Mouse (Mus musculus) layer of hippocampus, postnatal 36 days (tissue): Measurements from ENCODE around the gene Fmod. TPM values are rescaled to one million over a fixed set of nuclear protein-coding genes. Genes with fewer than 3 reads are reported as not detected.

Experiments used
- DNase-seq, 2 experiments: peaks; one replicate each; pipeline ENCODE4 v3.0.0; 2022
- total RNA-seq, 2 experiments: library from RNA; stranded (reverse); gene quantifications; 2 replicates each; pipeline ENCODE4 v1.2.3; 2021

Gene Fmod
- total RNA-seq, 2 experiments from 2014 or later, result 4.0 to 7.8 TPM

DNA sequence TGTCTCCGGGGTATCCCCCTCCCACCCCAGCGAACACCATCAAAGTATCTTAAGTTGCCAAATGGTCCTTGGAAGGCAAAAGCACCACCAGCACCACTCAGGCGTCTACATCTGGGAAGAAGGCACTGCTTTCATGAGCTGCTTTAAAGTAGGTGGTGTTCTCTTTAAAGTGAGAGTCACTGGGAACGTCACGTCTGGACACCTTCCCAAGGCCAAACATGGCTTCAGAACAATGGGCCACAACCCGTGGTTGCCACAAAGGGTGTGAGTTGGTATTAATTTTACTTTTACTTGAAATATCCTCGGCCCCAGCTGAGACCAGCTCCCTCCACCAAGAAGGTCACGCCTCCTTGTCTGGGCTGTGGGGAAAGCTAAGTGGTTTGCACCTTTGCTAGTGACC is 20.7 kb downstream of the Fmod start:
- no peak for DNase-seq

DNA sequence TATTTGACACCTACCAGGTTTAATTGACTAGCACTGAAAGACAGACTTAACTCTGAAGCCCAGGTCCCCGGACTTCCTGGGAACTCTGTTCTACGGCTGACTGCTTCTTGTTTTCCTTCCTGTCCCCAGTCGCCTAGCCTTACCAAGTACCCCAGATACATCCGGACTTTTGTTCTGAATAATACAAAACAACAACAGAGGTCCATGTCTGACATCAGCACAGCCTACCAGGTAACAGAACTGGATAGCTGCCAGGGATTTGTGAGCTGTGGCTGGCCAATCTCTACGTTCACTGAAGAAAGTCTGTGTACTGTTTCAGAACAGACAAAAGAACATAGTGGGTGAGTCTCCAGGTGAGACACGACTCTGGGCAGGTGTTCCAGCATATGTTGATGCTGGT is 21.8 kb downstream of the Fmod start:
- DNase-seq, result no peak

DNA sequence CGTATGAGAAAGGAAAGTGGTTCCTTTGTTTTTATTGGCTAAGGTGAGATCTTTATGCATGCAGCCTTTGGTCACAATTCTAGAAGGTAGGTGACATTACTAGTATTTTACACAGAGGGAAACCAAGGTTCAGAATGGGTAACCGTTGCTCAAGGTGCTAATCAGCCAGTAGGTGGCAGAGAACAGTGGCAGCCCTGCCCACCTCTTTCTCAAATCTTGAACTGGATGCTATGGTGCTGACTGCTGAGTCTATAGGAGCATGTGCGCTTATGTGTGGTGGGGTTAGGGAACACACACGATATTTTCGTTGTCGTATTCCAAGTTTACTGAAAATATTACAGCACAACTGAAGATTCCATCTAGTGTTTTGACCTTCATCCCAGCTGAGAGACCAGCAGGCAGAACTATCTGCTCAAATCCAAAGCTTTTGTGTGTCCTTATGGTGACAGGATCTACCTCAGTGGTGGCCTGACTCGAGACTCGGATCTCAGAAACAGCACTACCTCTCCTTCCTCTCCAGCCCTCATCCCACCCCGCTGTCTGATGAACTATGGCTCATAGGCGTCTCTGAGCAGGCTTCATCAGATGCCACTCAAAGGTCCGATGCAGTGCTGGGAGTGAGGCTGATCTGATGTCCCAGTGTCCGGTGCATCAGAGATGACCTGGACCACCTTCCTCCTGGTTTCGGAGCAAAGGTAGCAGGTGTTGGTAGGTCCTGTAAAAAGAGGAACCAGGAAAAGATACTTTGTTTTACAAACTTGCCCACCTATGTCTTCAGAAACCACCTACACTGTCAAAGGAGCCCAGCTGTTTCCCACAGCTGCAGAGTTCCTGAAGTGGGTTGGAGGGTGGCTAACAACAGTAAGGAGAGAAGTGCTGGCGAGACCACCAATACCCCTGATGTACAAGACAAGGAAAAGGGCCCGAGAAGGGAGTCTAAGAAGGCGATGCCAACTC is 23.0 kb downstream of the Fmod start:
- no peak for DNase-seq

DNA sequence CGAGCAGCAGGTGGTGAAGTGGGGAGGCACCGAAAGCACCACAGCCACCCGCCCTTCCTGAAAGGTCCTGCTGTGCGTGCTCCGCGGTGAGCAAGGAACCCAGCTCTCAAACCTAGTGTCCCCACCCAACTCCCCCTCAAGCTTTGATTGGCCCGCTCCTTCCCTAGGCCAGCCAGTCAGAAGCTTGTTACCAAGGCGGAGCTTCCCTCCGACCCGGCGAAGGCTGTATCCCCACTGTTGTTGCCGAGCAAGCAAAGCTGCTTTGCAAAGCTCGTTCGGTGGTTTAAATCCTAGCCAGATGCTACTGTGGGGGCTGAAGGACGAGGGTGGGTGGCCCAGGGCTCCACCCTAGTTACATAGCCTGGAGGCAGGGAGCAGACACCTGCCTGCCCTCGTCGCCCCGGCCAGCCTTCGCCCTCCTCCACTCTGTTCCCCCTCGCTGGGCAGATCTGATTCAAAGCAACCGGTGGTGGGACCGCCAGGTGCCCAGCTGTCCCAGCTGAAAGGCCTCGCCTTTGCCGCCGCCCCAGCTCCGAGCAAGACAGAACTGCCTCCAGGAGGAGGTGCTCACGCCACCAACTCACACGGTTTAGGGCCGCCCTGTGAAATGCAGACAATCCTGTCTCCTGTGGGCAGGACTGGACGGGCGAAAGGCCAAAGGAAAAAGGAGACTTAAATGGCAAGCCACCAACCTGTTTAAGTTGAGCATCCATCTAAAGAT is 24.0 kb downstream of the Fmod start:
- peak; percentile 89 to 91 for DNase-seq

GRCm38 (mm10) chr1:134061915-134062314 is 24.9 kb downstream of the Fmod start:
- DNase-seq, result no peak

GRCm38 (mm10) chr1:134062411-134063085 is 25.5 kb downstream of the Fmod start:
- peak in 1 of 2 experiments; percentile 53 for DNase-seq

DNA sequence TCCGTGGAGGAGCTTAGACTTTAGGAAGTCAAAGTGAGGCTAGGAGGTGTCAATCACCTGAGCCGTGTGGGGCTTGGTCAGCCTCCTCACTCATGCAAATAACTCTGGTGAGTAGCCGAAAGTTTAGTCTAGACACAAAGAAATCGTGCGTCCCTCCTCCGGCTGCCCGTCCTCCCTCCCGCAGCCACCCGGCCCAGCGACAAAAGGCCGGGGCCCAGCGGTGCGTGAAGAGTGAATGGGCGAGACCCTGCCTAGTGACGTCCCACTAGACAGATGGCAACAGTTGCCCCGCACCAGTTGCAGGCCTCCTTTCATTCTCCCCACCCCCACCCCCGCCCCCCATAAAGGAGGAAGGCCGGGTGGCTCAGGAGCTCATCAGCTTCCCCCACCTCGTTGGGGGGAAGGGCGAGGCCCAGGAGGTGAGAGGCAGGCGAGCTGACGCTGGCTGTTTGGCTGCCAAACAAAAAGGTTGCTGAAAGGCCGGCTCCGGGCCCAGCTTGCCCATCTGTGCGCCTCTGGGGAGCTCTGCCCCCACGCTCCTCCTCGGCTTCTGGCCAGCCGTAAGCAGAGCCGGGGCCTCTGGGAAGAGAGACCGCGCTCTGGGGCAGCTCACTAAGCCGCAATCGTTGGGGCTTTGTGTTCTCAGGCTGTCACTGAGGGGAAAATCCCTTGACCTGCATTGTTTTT is 26.2 kb downstream of the Fmod start:
- peak in 1 of 2 experiments; percentile 63 for DNase-seq

GRCm38 (mm10) chr1:134063773-134064125 is 26.7 kb downstream of the Fmod start:
- no peak for DNase-seq

DNA sequence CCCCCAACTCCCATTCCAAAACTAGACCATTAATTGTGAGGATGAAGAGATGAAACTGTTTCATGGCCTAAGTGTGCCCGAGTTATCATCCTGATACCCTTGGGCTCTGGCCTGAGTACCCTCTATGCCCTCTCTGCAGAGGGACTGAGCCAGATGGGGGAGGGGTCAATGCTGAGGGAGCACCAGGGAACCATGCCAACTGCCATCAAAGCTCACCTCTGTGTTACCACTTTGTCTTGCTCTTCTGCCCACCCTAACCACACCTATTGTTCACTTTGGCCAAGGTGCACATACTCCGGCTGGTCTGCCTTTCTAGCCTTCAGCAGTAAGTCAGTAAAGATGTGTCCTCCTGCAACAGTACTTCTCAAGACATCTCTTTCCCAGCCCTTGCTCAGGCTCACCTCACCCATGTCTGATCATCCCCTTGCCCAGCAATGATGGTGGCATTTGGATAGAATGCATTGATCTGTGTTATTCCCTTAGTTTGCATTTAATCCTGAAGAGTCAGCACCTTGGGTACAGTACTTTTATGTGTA is 27.3 kb downstream of the Fmod start:
- DNase-seq, result no peak

DNA sequence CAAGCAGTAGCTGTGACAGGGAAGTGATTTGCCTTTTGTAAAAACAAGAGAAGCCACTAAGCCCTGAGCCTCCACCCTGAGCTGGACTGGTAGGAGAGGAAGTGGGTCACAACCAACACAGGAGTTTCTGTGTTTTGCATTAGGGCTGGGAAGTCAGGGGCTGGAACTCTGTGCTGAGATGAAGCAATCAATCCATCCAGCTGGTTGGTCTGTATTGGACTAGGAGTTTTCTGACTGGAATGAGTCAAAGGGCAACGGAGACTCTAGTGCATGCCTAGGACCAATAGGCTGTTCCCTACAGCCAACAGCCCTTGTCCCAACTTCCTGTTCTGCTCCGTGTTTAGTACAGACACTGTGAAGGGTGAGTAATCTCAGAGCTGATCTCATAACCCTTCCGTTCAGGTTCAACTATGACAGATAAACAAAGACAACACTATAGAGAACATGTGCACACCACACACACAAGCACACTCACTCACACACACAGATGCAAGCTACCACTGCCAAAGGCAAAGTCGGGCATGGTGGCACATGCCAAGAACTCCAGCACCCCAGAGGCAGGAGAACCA is 28.3 kb downstream of the Fmod start:
- no peak for DNase-seq

DNA sequence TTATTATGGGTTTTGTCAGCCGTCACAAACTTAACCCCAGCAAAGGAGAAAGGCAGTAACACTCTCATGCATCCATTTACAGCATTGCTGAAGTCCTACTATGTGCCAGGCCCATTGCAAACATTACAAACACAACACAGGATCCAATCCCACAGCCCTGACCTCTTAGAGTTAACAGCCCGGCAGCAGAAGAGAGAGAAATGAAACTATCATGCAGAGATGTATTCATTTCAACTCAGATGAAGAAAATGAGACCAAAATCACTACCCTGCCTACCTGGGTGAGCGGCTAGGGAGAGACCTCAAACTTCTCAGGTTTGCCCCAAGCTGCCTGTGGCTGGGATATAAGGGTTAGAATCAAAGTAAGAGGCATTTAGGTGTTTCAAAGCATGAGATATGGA is 29.5 kb downstream of the Fmod start:
- no peak for DNase-seq

DNA sequence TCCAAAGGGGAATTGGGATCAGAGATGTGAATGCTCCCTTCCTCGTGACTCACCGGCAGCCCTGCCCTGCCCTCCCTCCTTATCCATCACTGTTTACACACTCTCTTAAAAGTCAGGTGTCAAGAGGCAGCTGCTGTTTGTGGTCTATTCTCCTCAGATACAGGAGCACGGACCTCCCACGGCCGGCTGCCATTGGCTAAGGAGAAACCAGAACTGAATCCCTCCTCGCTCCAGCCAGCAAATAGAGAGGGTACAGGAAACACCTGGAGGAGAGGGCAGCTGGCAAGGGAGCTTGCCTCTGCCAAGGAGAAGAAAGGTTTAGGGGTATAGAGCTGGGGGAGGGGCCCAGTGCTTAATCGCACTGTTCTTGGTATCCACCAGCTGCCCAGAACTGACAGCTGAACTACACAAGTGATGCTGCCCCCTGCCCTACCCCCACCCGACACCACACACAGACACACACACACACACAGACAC is 30.1 kb downstream of the Fmod start:
- no peak for DNase-seq

DNA sequence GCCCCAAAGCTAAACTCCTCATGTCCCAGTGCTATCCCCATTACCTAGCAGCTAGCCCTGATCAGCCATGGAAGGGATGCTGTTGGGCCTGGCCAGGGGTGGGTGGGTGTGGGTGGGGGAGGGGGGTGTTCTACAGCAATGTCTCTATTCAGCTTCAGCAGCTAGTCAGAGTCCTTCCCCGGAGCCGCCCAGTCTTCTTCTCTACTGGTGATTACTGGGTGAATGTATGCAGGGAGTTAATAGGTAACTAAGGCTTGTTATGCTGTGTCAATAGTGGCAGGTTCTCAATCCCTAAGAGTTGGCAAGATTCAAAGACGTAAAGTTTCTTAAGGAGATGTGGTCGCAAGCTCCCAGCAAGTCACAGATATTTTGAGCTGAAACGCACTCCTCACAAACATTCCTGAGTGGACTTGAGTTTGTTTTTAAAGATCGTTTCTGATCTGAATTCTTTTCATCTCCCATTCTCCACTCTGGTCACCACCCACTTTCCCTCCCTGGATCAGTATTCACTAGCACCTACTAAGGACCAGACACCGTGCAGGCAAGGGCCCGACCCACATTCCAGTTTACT is 33.1 kb downstream of the Fmod start:
- no peak for DNase-seq

DNA sequence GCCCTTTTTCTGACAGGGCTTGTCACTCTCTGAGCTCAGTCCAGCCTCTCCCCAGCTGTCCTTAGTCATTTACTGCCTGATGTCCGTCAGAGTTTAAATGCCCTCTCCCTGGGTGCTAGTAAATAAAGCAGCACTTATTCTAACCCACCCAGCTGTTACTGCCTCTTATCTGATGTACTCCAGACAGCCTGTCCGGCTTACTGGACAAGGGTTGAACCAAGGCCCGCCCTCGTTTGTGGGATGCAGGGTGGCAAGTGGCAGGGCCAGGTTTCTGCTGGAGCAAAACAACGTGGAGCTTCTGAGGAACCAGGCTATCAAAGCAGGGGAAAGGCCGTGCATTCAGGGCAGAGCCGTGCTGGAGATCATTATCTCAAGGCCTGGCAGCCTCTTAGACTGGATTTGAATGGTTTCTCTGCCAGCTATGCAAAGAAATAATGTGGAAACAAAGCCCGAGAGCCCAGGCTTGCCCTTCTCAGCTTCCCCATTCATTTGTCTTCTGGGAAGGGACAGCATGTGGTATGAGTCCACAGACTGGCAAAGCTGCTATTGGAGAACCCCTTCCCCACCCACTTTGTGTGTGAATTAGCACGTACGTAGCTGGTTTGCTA is 34.5 kb downstream of the Fmod start:
- no peak for DNase-seq

DNA sequence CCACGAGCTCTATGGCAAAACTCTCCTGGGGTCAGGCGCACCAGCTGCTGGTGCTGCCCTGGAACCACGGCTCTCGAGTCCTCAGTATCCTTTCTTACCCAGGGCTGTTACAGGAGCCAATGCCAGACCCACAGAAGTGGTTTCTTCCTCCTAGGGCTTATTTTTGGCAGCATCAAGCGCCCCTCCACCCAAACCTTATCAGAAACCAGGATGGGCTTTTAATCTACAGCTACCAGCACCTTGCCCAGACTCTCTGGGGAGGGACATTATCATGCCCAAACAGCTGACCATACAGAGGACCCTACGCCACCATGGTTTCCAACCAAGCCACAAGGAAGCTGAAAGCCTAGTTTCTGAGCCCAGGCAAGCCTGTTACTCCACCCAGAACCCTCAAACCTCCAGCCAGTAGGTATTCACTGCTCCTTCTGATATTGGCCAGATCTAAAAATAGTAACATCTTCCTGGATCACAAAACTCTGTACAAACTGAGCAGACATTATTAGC is 36.1 kb downstream of the Fmod start:
- DNase-seq, result no peak

GRCm38 (mm10) chr1:134073658-134074057 is 36.6 kb downstream of the Fmod start:
- no peak for DNase-seq

DNA sequence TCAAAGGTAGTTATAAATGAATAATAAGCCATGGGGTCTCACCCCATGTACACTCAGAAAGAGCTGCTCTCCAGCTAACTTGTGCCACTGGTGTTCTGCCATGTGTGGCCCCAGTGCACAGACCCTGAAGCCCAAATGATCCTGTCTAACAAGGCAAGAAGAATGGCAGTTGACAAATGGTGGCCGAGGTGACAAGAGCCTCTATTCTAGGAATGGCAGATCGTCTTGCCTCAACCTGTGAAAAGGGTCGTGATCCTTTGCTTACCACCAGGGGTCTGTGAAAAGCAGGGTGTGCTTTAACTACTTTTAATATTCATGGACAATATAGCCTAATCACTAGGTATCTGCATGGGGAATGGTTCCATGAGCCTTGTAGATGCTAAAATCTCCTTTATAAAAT is 37.1 kb downstream of the Fmod start:
- no peak for DNase-seq

DNA sequence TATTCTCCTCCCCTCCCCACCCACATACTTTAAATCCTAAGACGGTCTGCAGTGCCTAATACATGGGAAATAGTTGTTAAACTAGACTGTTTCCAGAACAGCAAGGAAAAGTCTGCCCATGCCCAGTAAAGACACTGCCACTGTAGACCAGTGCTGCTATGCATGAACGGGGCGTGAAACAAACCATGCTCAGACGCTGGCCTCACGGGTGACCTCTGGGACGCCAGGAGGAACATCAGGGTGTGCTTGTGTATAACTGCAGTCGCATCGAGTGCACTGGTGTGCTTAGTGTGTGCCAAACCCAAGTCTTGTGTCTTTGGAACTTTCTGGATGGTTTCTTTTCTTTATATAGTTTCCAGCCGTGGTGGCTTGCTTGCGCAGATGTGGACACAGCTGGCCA is 37.6 kb downstream of the Fmod start:
- no peak for DNase-seq

GRCm38 (mm10) chr1:134075532-134075931 is 38.5 kb downstream of the Fmod start:
- DNase-seq, result no peak

- DNase-seq, result no peak
Measured at GRCm38 (mm10) chr1:134076789-134077188, 39.7 kb downstream of the Fmod start.
